Mouse (Mus musculus) gastrocnemius, postnatal 25 days (tissue): ENCODE data around the gene Igtp. TPM values are rescaled to one million over a fixed set of nuclear protein-coding genes. Genes with fewer than 3 reads are reported as not detected.

ENCODE experiments used
- total RNA-seq, 2 experiments: library from RNA; stranded (reverse); gene quantifications; 1 replicate in 1 of 2; 2 replicates in 1 of 2; pipeline ENCODE4 v1.2.3; 2021

The Igtp gene
- total RNA-seq, 2 experiments from 2014 or later = 3.6 to 4.3 TPM

Other genes starting within 250 kb of the Igtp start
- 10 to 100 TPM; 69.1 to 85.8 TPM for gene Larp1, start 190.5 kb upstream of the Igtp start, total RNA-seq
- not detected for gene Gm12248, start 106.4 kb upstream of the Igtp start, total RNA-seq
- gene Cnot8, start 95.4 kb upstream of the Igtp start, total RNA-seq = 10 to 100 TPM; 28.5 to 30.6 TPM
- gene Gemin5, start 31.0 kb upstream of the Igtp start, total RNA-seq = 1 to 10 TPM; 8.1 to 9.3 TPM
- gene Mrpl22, start 27.9 kb upstream of the Igtp start, total RNA-seq = 10 to 100 TPM; 39.0 to 41.5 TPM
- 1 to 10 TPM; 6.1 to 9.1 TPM for gene Irgm2, start 62 bp downstream of the Igtp start, total RNA-seq
- not detected for gene 4930438A08Rik, start 75.2 kb downstream of the Igtp start, total RNA-seq
- gene Zfp692, start 107.5 kb downstream of the Igtp start, total RNA-seq = 1 to 10 TPM; 2.7 to 4.3 TPM
- 10 to 100 TPM; 37.7 to 40.6 TPM for gene Zfp672, start 130.8 kb downstream of the Igtp start, total RNA-seq
- gene Sh3bp5l, start 131.2 kb downstream of the Igtp start, total RNA-seq = 10 to 100 TPM; 22.8 to 27.5 TPM
- not detected for gene Lypd8, start 179.5 kb downstream of the Igtp start, total RNA-seq
- gene 1810065E05Rik, start 221.6 kb downstream of the Igtp start, total RNA-seq = not detected
- not detected for gene Gm12253, start 233.0 kb downstream of the Igtp start, total RNA-seq